Mouse (Mus musculus): ENCODE results near the gene Igfals.

DNA sequence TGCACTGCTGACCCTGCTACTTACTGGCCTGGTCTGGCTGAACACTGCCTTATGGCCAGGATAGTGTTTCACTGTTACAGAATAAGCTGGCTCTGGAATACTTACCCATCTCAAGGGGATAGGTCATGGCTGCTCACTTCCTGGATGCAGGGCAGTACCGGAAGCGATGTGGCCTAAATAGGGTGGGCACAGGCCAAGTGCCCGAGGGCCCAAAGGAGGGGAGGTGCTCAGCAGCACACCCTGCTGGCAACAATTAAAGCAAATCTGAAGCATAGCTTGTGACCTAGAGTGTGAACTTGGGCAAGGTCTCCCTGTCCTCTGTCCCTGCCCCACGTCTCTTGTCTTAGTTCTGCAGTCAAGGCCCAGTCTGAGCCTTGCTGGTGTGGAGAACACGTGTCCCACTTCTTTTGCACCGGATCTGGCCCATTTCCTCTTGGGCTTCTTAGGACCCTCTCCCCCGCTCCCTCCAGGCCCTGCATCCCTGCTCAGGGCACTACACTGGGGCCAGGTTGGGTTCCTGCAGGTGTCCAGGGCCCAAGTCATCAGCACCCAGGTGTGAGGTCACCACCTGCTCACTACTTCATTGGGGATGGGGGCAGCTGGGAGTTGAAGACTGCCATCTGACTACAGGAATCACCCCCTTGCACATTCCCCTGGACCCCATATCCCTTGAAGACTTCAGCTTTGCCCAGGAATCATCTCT is 16.1 kb downstream of the Igfals start:
- TF ChIP-seq CTCF (IDR thresholded peaks at IDR 0.05) (peak; percentile 72), EP300 (IDR thresholded peaks at IDR 0.05) (no peak)
